Mouse (Mus musculus): Measurements from ENCODE around the gene Atraid.
A peak's percentile ranks its signal among the peaks of the same experiment; 100 is the strongest.

GRCm38 (mm10) chr5:31094799-31095691, 46.9 kb downstream of the Atraid start:
- TF ChIP-seq CTCF (IDR thresholded peaks at IDR 0.05; ENCODE audit: low read depth), result peak; percentile 9; the same call in 1 of the 2 replicates
- no peak for TF ChIP-seq EP300 (IDR thresholded peaks at IDR 0.05; ENCODE audit: low read depth)
